Mouse (Mus musculus) olfactory bulb, adult 2 months (tissue): ENCODE results near the gene Arid5a.

Experiments used
- CTCF ChIP-seq: fragments of 200-500 bp; IDR thresholded peaks from 2 replicates; pipeline ENCODE4 v1.5.1; 2012; ENCODE audit warnings: low read depth, mild to moderate bottlenecking, low read length, moderate library complexity; ENCODE audit not compliant: insufficient read depth
- POLR2A ChIP-seq: fragments of 200-500 bp; IDR thresholded peaks from 2 replicates; pipeline ENCODE4 v1.6.1; 2012; ENCODE audit warnings: mild to moderate bottlenecking, low read depth, low read length, moderate library complexity; ENCODE audit not compliant: insufficient read depth

DNA sequence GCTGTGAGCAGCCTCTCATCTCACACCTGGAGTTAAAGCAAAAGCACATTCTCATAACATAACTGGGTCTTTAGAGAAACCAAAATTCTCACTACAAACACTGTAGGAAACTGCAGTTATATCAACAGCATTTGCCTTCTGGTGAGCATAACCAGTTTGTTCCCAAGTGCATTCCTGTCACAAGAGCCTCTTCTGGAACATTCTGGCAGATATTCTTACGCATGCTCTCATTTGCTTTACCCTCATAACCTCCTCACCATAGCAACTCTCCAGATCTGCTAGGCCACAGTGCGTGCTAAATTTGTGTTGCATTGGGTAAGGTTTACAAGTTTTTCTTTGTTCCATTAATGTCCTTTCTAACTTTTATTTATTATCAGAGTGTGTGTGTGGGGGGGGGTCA is 48.3 kb upstream of the Arid5a start:
- TF ChIP-seq CTCF (no peak), POLR2A (no peak)
